Mouse (Mus musculus) embryo, embryonic 10 days (tissue): ENCODE results near the gene AC131692.1.
A peak's percentile ranks its signal among the peaks of the same experiment; 100 is the strongest.

Experiments
- DNase-seq: peaks from one replicate; pipeline ENCODE4 v3.0.0-alpha.2; 2015; ENCODE audit warnings: low spot score

The AC131692.1 gene

DNA sequence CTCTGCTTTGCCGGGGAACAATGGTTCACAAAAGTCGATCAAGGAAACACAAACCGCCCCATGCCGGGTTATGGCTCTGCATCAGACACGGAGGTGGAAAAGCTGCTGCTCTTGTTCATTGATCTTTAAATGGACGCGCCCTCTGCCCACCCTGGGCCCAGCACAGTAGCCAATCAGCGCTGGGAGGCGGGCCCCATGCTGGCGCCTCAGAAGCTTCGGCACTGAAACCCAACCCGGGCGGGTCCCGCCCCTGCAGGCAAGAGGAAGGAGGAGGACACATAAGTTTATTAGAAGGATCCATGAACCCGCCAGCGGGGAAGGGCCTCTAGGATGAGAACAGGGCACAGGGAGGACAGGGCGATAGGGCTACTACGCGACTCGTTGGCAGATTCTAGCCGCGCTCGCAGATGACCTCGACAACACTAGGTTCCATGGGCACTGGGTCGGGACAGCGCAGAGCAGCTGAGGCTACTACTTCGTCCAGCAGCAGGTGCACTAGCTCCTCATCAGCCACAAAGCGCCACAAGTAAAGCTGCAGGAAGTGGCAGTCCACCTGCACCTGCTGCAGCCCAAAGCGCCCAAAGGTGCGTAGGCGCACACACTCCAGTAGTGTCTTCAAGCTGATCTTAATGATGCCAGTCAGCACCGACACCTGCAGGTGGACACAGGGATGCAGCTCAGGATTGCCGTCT, 26.3 kb upstream of the AC131692.1 start, which contains the start of gene Tm7sf2:
Gene Tm7sf2 (minus strand): TSS at position 650 of the 692 bp plus-strand sequence.
- peak; percentile 93 for DNase-seq

DNA sequence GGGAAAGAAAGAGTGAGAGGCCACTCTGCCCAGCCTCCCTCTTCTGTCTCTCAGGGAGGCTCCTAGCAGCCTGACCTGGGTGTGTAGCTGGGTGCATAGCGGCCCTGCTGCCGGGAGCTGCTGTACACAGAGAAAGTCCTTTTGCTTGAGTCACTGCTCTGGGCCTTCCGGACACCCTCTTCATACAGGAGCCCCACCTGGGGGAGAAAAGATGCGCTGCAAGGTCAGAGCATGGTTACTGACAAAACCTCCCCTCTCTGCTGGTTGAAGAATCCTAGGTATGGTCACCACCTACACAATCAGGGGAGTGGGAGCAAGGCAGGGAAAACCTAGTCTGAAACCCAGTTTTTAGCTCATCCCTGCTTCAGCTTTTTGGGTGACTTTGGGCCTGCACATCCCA, 25.3 kb upstream of the AC131692.1 start:
- no peak for DNase-seq

DNA sequence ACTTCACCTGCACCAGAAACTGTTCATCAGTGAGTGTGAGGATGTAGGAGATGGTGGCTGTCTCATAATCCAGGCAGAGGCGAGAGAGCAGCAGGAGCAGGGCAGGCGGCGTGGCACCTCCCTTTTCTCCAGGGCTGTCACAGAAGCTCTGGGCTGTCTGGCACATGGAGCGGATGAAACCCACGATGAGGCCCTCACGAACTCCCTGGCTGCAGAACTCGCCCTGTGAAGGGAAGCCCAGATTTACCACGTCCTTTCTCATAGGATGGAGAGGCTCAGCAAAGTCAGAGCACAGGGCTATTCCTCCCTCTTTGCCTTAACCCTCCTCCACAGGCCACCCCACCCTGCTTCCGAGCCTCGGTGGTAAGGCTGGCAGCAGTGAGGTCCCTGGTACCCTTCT, 24.4 kb upstream of the AC131692.1 start:
- no peak for DNase-seq

DNA sequence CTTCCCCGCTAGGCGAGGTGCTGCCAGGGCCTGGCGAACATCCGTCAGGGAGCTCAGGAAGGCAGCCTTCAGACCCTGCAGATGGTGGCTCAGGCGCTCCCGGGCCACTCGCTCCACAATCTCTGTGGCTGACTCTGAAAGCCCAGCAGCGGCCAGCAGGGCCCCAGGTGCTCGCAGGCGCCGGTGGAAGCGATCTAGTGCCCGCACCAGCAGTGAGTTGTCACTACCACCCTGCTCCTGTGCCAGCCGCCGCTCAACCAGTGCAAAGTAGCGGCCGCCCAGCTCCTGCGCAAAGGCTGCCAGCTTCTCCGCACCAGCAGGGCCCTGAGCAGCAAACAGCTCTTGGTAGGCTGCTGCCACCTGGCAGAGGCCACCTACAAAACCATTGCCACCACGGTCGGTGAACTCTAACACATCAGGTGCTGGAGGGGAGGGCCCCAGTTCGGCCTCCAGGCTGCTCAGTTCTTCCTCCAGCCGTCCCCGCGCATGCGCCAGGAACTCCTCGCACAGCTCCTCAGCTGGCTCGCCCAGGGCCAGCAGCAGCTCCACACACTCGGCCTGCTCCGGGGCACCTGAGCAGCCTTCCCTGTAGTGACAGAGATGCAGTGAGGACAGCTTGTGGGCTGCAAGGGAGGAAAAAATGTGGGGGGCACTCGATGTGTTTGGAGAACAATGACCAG, 23.5 kb upstream of the AC131692.1 start:
- no peak for DNase-seq

DNA sequence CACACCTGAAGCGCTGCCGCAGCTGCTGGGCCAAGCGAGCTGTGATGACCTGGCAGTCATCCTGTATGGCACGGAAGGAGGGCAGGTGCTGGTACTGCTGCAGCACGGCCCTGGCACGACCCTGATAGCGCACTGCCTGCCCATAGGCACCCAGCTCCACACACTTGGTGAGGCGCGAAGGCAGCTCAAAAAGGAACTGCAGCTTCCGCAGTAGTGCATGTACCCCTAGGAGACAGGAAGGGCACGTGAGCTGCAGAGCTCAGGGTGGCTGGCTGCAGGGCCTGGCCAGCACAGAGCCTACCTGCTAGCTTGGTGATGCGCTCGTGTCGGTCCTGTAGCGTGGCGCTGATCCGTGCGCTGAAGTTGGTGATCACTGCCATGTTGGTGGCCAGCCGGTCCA, 23.0 kb upstream of the AC131692.1 start:
- no peak for DNase-seq

DNA sequence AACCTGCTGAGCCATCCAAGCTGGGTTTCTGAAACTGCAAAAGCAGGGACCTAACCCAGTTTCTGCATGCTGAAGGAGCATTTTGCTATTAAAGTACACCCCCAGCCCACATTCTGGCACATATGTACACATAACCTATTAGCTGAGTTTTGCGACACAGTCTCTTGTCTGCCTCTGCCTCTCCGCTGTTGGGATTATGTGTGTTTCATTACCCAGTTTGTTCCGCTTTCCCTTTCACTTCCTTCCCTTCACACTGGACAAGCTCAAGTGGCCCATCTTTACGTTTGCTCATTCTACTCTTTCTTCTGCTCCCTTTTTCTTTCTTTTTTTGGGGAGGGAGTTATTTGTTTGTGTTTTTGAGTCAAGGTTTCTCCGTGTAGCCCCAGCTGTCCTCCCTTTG, 20.3 kb upstream of the AC131692.1 start:
- DNase-seq: no peak

DNA sequence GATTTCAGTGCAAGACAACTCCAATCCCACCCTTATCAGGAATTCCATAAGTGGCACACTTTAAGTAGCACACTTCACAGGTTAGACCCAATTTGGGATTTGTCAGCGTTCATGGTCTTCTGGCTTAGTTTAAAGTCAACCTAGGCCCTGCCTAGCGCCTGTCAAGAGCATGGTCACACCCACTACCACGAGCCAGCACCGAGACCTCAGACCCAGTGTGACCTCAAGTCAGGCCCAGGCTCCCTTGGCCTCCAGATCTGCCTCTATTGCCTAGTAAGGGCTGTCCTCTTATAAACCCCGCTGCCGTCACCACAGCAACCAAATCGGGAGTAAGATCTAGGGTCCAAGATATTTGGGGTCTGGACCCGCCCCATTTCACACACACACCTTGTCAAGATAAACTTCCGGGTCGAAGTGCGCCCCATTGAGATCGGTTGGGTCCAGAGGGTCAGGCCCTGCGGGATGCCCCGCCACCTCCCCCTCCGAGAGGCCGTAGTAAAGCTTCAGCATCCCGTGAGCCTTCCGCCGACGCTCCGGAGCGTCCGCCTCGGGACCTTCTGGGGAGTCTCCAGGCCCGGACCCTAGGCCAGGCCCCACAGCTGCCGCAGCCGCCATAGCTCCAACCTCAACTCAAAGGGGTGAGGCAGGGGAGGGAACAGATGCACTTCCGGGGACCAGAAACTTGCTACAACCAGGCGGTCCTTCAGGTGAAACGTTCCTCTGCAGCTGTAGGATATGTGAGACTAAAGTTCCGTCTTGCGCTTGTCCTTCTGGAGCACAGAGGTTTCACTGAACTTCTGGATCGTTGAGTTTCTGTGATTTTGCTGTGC, 17.4 kb upstream of the AC131692.1 start, which contains the start of gene Vps51:
Gene Vps51 (minus strand): TSS at position 668 of the 830 bp plus-strand sequence.
- DNase-seq: peak; percentile 95

DNA sequence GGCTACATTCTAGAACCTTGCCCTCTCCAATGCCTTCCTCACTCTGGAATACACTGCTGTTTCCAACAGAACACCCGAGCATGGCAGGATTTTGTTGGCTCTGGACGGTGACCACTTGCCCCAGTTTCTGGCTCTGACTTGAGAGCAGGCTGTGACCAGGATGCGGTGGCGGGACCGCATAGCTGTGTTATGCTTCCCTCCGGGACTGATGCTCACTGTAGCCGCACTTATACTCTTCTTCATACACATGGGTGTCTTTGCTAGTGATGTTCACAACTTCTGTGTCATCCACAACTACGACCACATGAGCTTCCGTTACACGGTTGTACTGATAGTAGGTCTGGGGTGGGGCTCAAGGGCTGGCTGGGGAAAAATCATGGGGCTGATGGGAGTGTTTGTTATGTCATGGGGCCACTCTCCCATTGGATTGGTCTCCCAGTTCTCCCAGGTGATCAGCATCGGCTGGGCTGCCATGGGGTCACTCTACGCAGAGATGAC, 14.2 kb upstream of the AC131692.1 start, which contains the start of gene Tmem262:
Gene Tmem262 (plus strand): TSS at position 51 of the 498 bp plus-strand sequence.
- no peak for DNase-seq

DNA sequence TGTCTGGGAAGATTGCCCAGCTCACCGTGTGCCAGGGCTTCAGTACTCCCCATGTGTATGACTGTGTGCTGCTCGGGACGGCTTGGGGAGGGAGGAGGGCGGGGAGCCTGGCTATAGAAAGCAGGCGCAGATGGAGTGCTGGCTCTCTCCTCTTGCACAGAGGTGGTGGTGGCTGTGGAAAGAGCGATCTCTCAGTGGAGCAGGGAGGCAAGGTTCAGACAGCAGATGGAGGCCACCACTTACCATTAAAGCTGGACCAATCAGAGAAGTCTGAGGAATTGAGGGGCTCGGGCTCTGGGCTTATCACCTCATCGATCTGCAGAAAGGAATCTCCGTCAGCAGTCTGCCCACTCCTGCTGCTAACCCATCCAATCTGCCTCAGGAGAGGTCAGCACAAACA, 12.1 kb upstream of the AC131692.1 start, which contains the start of gene Gm28374:
Gene Gm28374 (minus strand): TSS at position 101 of the 400 bp plus-strand sequence.
- no peak for DNase-seq

DNA sequence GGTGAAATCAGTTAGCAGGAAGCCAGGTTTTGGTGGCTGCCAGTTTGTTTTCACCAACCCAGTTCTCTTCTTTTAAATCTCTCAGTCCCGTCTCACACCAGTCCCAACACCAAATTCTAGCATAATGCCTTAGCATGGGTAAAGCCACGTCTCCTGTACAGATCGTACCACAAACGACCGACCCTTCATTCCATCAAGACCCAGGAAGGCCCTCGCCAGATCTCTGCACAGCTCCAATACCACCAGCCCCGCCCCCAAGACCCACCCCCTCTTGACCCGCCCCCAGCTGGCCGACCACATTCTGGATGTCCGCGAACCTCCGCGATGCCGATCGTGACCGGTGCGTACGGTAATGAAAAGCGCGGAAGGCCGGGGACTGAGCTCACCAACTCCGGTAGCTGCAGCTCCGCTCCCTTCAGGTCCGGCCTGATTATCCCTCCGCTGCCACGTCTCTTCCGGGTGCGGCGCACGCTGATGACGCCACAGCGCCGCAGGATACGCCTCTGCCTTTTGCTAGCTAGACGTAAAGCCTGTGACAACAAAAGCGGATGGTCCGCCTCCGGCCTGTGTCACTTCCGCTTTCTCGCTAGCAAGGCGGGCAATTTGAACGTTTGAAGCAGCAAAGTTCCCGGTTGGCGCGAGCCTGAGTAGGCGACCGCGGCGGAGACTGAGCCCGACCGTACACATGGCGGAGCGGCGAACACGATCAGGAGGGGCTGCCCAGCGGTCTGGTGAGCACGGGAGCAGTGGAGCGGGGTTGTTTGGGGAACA, 9.6 kb upstream of the AC131692.1 start, which contains the start of the genes Zfpl1 and Cdca5:
Gene Zfpl1 (minus strand): TSS at position 479 of the 771 bp plus-strand sequence.
Gene Cdca5 (plus strand): TSS at position 506 of the 771 bp plus-strand sequence.
- DNase-seq: peak; percentile 100

DNA sequence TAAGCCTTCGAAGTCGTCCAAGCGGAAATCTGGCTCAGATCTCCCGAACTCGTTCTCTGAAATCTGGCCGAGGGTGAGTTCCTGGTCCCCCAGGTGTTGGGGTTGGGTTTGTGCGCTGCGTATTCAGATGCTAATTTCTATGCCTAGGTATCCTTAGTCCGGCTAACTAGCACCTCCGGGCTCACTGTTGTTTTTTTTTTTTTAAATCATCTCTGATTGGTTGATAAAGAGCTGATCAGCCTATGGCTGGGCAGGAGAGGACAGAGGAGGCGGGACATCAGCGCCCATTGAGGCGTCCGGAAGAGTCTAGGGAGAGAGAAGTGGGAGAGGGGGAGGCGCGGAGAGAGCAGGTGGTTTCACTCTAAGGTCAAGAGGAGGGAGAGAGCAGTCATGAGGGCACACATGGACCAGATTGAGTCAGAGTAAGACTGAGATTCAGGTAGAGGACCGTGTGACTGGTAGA, 8.8 kb upstream of the AC131692.1 start:
- DNase-seq: peak; percentile 89

DNA sequence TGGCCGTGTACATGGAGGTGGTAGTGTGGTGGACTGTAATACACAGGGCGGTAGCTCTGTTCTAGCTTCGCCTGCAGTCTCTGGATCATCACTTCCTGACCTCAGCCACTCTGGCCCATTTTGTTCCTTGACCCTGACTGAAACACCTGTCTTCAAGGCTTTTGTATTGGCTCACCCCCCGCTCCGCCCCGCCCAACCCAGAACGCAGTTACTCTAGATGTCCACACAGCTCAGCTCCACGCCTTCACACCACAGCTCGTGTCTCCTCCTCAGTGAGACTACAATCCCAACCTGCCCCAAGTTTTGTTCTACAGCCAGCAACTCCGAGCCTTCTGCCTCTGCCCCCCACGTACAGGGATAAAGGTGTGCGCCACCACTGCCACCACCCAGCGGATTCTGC, 5.4 kb upstream of the AC131692.1 start:
- no peak for DNase-seq

DNA sequence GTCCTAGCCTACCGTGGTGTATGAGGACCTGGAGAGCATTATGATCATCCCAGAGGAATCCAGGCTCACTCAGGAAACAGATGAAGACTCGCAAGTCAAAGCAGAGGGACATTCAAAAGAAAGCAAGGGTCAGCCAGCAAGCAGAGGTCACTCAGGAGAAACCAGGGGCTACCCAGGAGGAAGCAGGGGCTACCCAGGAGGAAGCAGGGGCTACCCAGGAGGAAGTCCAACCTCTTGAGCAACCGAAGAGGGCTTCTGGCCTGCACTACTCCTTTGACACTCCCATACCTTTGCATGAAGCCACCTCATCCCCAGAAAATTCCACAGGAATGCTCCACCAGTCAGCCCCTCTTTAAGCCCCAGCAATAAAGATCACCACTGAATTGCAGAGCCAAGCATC, 3.6 kb downstream of the AC131692.1 start:
- no peak for DNase-seq

DNA sequence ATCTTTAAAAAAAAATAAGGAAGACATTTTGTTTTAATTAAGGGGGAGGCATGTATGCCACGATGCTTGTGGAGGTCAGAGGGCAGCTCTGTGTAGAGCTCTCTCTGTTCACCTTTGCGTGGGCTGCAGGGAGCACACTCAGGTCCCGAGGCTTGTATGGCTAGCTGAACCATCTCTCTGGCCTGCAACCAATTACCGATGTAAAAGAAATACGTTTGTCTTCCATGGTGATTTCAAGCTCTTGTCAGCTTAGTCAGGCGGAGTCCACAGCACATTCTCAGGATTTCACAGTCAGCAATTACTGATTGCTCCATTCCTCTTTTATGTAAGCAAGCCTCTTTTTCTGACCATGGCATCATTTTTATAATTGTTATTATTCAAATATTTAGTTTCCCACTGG, 7.0 kb downstream of the AC131692.1 start:
- no peak for DNase-seq

DNA sequence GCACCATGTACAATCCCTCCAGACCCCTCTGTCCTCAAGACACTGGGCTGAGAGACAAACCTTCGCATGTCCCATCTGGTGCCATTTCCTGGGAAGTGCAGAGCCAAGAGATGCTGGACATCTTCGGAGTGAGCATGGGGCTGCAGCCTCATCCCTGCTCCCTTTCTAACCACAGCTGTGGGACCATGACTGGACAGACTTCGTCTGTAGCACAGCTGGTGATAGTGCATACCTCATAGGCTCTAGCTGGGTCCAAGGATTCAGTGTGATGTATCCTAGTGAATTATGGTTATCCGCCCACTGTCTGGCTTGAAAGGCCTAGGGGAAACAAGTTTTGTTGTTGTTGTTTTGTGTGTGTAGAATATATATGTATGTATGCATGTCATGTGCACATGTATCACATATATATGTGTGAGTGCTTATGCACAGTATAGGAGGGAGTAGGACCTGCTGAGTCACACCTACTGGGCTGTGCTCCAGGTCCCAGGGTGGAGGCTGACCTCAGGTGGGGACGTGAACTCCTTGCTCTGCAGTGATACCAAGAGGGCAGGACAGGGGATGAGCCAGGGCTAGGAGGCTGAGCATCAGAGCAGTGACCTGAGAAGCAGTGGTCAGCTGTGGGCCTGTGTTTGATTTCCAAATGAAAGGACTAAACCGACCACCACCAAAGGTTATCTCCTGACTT, 8.1 kb downstream of the AC131692.1 start:
- no peak for DNase-seq

DNA sequence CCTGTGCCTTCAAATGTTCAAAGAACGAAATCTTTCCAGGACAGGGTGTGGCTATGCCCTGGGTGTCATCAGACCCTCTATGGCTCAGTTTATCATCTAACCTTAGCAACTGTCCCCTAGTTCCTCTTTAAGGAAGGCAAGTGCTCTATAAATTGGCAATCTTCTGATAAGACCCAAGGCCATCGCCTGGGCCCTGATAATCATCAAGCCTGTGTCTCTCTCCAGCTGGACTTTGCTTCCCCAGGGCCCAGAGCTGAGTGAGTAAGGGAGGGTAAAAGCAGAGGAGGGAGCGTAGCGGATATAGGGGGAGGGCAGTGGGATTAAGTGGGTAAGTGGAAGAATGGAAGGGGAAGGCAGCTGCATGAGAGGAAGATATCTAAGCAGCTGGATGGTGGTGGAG, 10.3 kb downstream of the AC131692.1 start:
- DNase-seq: no peak

DNA sequence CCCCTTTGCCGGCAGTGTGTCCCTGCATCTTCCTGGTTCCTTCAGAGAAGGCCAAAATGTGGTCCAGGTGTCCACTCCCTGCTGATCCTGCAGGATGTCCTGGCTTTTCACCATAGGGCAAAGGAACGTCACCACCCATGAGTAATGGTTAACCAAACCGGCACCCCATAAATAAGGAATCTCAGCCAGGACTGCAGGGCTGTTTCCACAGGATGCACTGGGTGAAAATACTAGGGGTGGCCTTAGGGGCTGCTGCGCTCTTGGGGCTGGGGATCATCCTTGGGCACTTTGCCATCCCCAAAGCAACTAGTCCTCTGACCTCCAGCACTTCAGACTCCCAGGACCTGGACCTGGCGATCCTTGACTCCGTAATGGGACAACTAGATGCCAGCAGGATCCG, 11.4 kb downstream of the AC131692.1 start, which contains the start of gene Naaladl1:
Gene Naaladl1 (plus strand): TSS at position 197 of the 400 bp plus-strand sequence.
- DNase-seq: no peak

DNA sequence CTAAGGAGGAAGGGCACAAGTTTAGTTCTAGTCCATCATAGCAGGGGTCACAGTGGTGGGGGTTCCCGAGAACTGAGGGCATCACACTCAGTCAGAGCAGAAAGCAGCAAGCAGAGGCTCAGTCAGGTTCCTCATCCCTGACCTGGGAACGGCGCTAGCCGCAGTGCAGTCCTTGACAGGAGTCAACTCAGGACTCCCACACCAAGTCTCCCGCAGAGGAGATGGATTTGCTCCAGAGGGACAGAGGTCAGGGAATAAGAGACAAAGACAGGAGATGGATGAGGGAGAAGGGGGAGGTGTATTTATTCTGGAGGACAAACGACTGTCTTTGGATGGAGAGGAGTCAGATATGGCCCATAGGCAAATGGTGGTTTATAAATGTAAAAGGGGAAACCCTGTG, 18.9 kb downstream of the AC131692.1 start:
- no peak for DNase-seq

DNA sequence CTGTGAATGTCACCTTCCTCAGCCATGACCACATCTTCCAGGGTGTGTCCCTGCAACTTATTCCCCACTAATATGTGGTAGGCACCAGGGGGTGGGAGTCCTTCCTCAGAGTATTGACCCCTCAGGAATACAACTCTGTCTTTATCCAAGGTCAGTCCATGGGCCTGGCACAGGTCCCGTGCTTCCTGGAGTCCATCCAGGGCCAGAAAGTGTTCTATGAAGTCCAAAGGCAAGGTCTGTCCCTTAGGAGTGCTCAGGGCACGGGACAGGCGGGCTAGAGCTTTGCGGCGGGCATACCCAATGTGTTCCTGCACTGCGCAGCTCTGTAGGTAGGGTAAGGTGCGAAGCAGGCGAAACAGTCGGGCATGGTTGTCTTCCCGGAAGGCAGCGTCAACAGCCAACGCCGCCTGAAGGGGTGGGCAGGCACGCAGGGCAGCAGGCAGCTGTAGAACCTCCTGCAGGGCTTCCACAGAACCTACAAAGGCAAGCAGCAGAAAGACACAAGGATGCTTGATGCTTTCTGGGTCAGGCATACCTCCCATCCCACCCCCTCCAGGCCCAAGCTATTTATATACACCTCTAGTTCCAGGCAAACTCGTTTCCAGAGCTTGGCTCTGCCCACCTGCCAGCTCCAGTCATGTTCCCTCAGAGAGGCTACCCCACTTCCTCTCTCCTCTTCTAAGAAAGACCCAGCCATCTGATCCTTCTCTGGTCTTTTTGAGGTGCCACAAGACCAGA, 22.1 kb downstream of the AC131692.1 start:
- DNase-seq: no peak
